Mouse (Mus musculus) liver, adult 2 months (tissue): ENCODE results near the gene Paqr5.

Source experiments
- CTCF ChIP-seq: fragments of 200-500 bp; IDR thresholded peaks from 2 replicates; pipeline ENCODE4 v1.5.1; 2011; ENCODE audit warnings: low read depth, low read length, control low read depth
- POLR2A ChIP-seq: fragments of 200-500 bp; IDR thresholded peaks from 2 replicates; pipeline ENCODE4 v1.6.1; 2011; ENCODE audit warnings: low read length, control low read depth; ENCODE audit not compliant: insufficient read depth; ENCODE audit errors: extremely low read depth

DNA sequence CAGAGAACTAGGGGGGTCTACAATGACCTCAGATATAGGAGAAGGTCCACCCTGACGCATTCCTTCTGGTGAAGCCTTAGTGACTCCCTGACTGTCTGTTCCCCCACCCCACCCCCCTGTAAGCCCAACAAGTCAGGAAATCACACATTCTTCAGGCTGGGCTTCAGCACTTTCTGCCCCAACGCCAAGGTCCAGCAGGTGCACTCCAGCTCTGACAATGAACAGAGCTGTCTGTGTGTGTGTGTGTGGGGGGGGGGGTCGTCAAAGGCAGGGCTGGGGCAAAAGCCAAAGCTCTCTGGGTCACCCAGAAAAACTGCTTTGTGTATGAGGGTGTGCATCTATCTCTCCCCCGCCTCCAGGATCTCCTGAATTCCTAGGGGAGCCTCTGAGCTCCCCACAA, 2.8 kb downstream of the Paqr5 start:
- TF ChIP-seq POLR2A = no peak
- no peak for TF ChIP-seq CTCF
